21 mouse cellular contexts compared by ENCODE assay signal in the genomic region with DNA sequence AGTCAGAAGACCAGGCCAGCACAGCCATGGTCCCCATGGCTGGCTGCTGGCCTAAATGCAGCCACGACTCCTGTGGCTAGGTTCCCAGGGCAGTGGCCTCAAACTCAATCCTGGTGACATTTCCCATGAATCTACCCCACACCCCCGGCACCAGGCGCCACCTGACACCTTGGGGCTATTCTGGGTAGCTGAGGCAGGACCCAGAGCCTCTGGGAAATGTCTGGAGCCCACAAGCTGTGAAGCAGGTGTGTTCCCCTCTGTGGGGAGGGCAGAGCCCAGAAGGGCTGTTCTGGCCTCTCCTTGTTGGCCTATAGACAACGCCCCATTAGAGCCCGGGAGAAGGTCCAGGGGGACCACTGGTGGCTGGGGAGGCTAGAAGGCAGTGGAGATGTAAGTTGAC. TPM values are rescaled to one million over a fixed set of nuclear protein-coding genes. Genes with fewer than 3 reads are reported as not detected.
DNase-seq lines count a peak whose midpoint lies in the region; ATAC-seq and TF ChIP-seq lines count a peak whose summit lies in the region.
"Had no signal": no experiment of that assay in that cellular context is flagged by ENCODE, and none has a peak within 500 bp of the region (broad histone marks: within the 10 kb centered on the region; RNA-seq: fewer than 3 reads in every experiment).

No protein-coding gene starts in this region.

- no peak for DNase-seq in heart, embryonic 10.5 days (ENCODE audit: low spot score)
- DNase-seq in heart, adult 11 months = no peak
- DNase-seq in G1E (ENCODE audit: low spot score) = no peak
- DNase-seq in gastrocnemius, adult 8-10 months (ENCODE audit: low spot score in 2 of 2) = peak; percentile 76 to 88
- DNase-seq in limb, embryonic 11.5 days (ENCODE audit: low spot score) = no peak
- DNase-seq in left cerebral cortex, adult 18-20 months (ENCODE audit: low spot score in 2 of 2) = no peak
- no peak for DNase-seq in layer of hippocampus, postnatal 10 days (ENCODE audit: low spot score in 2 of 2)
- DNase-seq: adrenal gland, adult 8-10 months; adrenal gland, postnatal 36 days; cerebellum, adult 11 months; cerebellum, adult 8-10 months; cerebellum, postnatal 14 days; embryo, embryonic 11 days; heart, adult 18-20 months; kidney, adult 18-20 months had no signal

- H3K4me1 ChIP-seq in heart, embryonic 10.5 days = peaks cover 62% of the 10 kb centered on the region
- H3K4me1 ChIP-seq in G1E (ENCODE audit: insufficient read depth, low read depth, low read length) = no peaks in the 10 kb centered on the region
- H3K4me1 ChIP-seq in limb, embryonic 11.5 days (ENCODE audit: control insufficient read depth, insufficient read depth, low read length) = peaks cover 10% of the 10 kb centered on the region; the same call in 1 of the 2 replicates
- H3K4me1 ChIP-seq: embryonic facial prominence, embryonic 15.5 days; forebrain, embryonic 15.5 days had no signal

- no peak for TF ChIP-seq CTCF in G1E (IDR thresholded peaks at IDR 0.05; ENCODE audit: low read depth, low read length)

- WGBS in heart, embryonic 10.5 days = 75% methylated on average over 5 of the region's 5 CpGs
- WGBS in limb, embryonic 11.5 days = 69% methylated on average over 5 of the region's 5 CpGs

- no peak overlapping the region for H3K4me3 ChIP-seq in heart, embryonic 10.5 days
- no peak overlapping the region for H3K4me3 ChIP-seq in G1E (ENCODE audit: low read depth, low read length)
- H3K4me3 ChIP-seq in limb, embryonic 11.5 days (ENCODE audit: low read depth, low read length) = no peak overlapping the region
- H3K4me3 ChIP-seq: embryonic facial prominence, embryonic 15.5 days; erythroblast, embryonic 14.5 days; forebrain, embryonic 15.5 days; heart, embryonic 12.5 days had no signal

- H3K9me3 ChIP-seq in heart, embryonic 10.5 days = no peaks in the 10 kb centered on the region
- no peaks in the 10 kb centered on the region for H3K9me3 ChIP-seq in G1E (replicated peaks)
- H3K9me3 ChIP-seq in limb, embryonic 11.5 days (ENCODE audit: control insufficient read depth, low read length) = no peaks in the 10 kb centered on the region
- H3K9me3 ChIP-seq: embryonic facial prominence, embryonic 15.5 days; forebrain, embryonic 15.5 days; heart, embryonic 12.5 days had no signal

- H3K4me2 ChIP-seq in limb, embryonic 11.5 days (ENCODE audit: low read depth, severe bottlenecking) = no peak overlapping the region
- H3K4me2 ChIP-seq: embryonic facial prominence, embryonic 15.5 days; forebrain, embryonic 15.5 days; heart, embryonic 12.5 days had no signal

- peak; percentile 4; the same call in 1 of the 2 replicates for ATAC-seq in G1E (ENCODE audit: extremely low read depth, insufficient number of reproducible peaks, low FRiP score, poor library complexity, severe bottlenecking)
- ATAC-seq in limb, embryonic 11.5 days (ENCODE audit: insufficient number of reproducible peaks, low FRiP score, low TSS enrichment, low read depth) = 0 out of 2 replicates have a peak, but pooled peaks have one; percentile 21
- ATAC-seq: forebrain, embryonic 15.5 days; hindbrain, embryonic 16.5 days; inflammation-experienced regulatory T-cells, adult 6 months had no signal

- 0 out of 2 replicates have a peak, but pooled peaks cover 4% of the 10 kb centered on the region for H3K27me3 ChIP-seq in heart, embryonic 10.5 days (ENCODE audit: insufficient read depth, poor library complexity, severe bottlenecking)
- H3K27me3 ChIP-seq in G1E (ENCODE audit: insufficient read depth, low read length) = peaks cover 23% of the 10 kb centered on the region
- H3K27me3 ChIP-seq in limb, embryonic 11.5 days (ENCODE audit: control insufficient read depth, insufficient read depth, low read length) = no peaks in the 10 kb centered on the region
- H3K27me3 ChIP-seq: embryonic facial prominence, embryonic 15.5 days; forebrain, embryonic 15.5 days had no signal

- H3K9ac ChIP-seq in limb, embryonic 11.5 days (ENCODE audit: low read length) = no peak overlapping the region
- H3K9ac ChIP-seq: embryonic facial prominence, embryonic 15.5 days; forebrain, embryonic 15.5 days; heart, embryonic 12.5 days had no signal

- peak overlapping the region; percentile 57; the same call in 1 of the 2 replicates for H3K27ac ChIP-seq in heart, embryonic 10.5 days
- H3K27ac ChIP-seq in limb, embryonic 11.5 days (replicated peaks; ENCODE audit: low read depth, low read length) = no peak overlapping the region
- H3K27ac ChIP-seq: embryonic facial prominence, embryonic 15.5 days; forebrain, embryonic 15.5 days had no signal

- H3K36me3 ChIP-seq in heart, embryonic 10.5 days = no peaks in the 10 kb centered on the region
- no peaks in the 10 kb centered on the region for H3K36me3 ChIP-seq in G1E (replicated peaks)
- no peaks in the 10 kb centered on the region for H3K36me3 ChIP-seq in limb, embryonic 11.5 days (ENCODE audit: control insufficient read depth, insufficient read depth, low read length)
- H3K36me3 ChIP-seq: embryonic facial prominence, embryonic 15.5 days; forebrain, embryonic 15.5 days; heart, embryonic 12.5 days had no signal

RNA-seq across cellular contexts. Expression of a gene that starts 16.4 kb away (rescaled TPM):
- polyA plus RNA-seq in heart, embryonic 10.5 days (2016; fragmentation: Nextera tagmentation; extraction: Ambion mirVana) = 2.9 and 6.3 TPM in 2 replicates
- 0.34 TPM in 1 of 2 replicates, not detected in the other for total RNA-seq in G1E (2014; fragmentation: Nextera tagmentation)
- total RNA-seq in G1E (2017) = 0.46 and 0.82 TPM in 2 replicates
- polyA plus RNA-seq in G1E (2012) = 0.11 and 0.21 TPM in 2 replicates
- total RNA-seq in gastrocnemius, adult 8-10 months (2022) = 100 to 1,000 TPM in 2 of 4 experiments, 10 to 100 TPM in 2; 91.7 to 147 (median 109) TPM
- polyA plus RNA-seq in limb, embryonic 11.5 days (2014; fragmentation: Nextera tagmentation; extraction: Ambion mirVana) = 0.17 and 0.35 TPM in 2 replicates
- 10 to 100 TPM; 13.5 to 14.6 TPM for total RNA-seq in left cerebral cortex, adult 18-20 months (2021)
- 1 to 10 TPM; 8.0 to 9.6 TPM for total RNA-seq in layer of hippocampus, postnatal 10 days (2021)

RNA-seq across cellular contexts. Expression of a gene that starts 38.5 kb away (rescaled TPM):
- polyA plus RNA-seq in heart, embryonic 10.5 days (2016; fragmentation: Nextera tagmentation; extraction: Ambion mirVana) = 605 and 778 TPM in 2 replicates
- total RNA-seq in G1E (2014; fragmentation: Nextera tagmentation) (51.2 and 51.7 TPM in 2 replicates), G1E (2017) (100 and 103 TPM in 2 replicates)
- polyA plus RNA-seq in G1E (2012) = 105 and 142 TPM in 2 replicates
- total RNA-seq in gastrocnemius, adult 8-10 months (2022) = 100 to 1,000 TPM; 520 to 588 (median 538) TPM
- polyA plus RNA-seq in limb, embryonic 11.5 days (2014; fragmentation: Nextera tagmentation; extraction: Ambion mirVana) = 403 and 421 TPM in 2 replicates
- 100 to 1,000 TPM; 192 to 194 TPM for total RNA-seq in left cerebral cortex, adult 18-20 months (2021)
- total RNA-seq in layer of hippocampus, postnatal 10 days (2021) = 100 to 1,000 TPM; 202 to 204 TPM

Comparison
In these comparisons a context has a peak if more than half of its experiments do, and no peak if none do; other contexts are left out.
1. DNase-seq: peak in gastrocnemius, adult 8-10 months (2 of 2); none in heart, embryonic 10.5 days (single experiment), heart, adult 11 months (single experiment), G1E (single experiment), limb, embryonic 11.5 days (single experiment), left cerebral cortex, adult 18-20 months (0 of 2) and layer of hippocampus, postnatal 10 days (0 of 2).
2. RNA of a gene that starts 16.4 kb away (total RNA-seq): 91.7 to 147 TPM in gastrocnemius, adult 8-10 months; 13.5 to 14.6 TPM in left cerebral cortex, adult 18-20 months, 8.0 to 9.6 TPM in layer of hippocampus, postnatal 10 days and 0.34 to 0.82 TPM in G1E; every median in the first group is over 4 times any median in the second.